Mouse (Mus musculus): Measurements from ENCODE around the gene Rps25.
"Not testable (repeated sequence)": the region's sequence is repeated elsewhere in the genome, so short reads cannot be mapped to it uniquely, and the experiment has no call there.

DNA sequence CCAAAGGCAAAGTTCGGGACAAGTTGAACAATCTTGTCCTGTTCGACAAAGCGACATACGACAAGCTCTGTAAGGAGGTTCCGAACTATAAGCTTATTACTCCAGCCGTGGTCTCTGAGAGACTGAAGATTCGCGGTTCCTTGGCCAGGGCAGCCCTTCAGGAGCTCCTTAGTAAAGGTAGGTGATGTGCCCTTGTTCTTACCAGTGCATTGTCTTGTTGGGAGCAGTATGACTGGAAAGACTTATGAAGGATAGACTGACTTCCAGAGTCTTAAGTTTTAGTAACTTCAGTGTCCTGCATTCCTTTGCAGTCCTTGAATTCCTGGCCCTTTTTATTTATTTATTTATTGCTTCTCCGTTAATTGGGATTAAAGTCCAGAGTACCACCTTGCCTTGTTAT is 1.8 kb downstream of the Rps25 start:
- not testable (repeated sequence) for TF ChIP-seq CTCF (IDR thresholded peaks at IDR 0.05; ENCODE audit: borderline replicate concordance, insufficient read depth, low read length); POLR2A (IDR thresholded peaks at IDR 0.05; ENCODE audit: low read depth, low read length)

Data from embryonic fibroblast, embryonic 13.5 days (primary cell).